Mouse (Mus musculus): Measurements from ENCODE around the gene Kng2. TPM values are rescaled to one million over a fixed set of nuclear protein-coding genes. Genes with fewer than 3 reads are reported as not detected.

The Kng2 gene
- polyA plus RNA-seq (2012; fragmentation: generic; extraction: Trizol) = under 1 TPM in 1 of 2 experiments, not detected in 1; 0.37 TPM

DNA sequence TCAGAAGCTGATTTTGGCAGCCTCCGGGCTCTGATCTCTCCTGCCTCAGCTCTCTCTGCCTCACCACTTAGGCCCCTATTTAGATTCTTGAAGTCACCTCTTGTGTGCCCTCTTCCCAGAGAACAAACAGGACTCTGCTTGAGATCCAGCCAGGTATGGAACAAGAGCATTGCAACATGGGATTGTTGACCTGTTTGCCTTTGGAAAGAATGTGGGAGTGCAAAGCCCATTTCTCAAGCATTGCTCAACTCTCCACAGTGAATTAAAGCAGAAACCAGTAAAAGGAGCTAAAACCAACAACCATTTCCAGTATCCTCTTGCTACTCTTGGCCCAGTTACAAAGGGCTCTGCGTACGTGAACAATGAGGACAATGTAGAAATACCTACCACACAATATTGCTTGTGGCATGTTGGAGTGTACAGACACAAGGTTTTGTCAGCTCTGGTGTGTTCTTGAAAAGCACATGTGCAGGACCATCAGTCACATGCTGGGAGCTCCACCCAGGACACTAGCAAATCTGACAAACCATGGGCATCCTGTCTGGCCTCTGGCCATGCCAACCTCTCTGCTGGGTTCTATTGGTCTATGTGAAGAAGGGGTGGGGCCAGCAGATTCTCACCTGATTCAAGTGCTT is at the start of gene Kng2:
Gene Kng2 (minus strand): TSS at position 517 of the 635 bp plus-strand sequence.

DNA sequence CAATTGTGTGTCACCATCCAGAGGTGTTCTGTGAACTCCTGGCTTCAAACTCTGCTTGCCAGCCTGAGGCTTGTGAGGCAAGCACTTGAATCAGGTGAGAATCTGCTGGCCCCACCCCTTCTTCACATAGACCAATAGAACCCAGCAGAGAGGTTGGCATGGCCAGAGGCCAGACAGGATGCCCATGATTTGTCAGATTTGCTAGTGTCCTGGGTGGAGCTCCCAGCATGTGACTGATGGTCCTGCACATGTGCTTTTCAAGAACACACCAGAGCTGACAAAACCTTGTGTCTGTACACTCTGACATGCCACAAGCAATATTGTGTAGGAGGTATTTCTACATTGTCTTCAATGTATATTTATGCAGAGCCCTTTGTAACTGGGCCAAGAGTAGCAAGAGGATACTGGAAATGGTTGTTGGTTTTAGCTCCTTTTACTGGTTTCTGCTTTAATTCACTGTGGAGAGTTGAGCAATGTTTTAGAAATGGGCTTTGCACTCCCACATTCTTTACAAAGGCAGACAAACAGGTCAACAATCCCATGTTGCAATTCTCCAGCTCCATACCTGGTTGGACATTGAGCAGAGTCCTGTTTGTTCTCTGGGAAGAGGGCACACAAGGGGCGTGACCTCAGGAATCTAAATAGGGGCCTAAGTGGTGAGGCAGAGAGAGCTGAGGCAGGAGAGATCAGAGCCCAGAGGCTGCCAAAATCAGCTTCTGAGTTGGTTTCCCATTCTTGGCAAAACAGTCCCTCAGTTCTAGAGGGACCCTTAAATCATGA is 28.6 kb upstream of the Kng2 start, which contains the start of gene Kng1:
Gene Kng1 (plus strand): TSS at position 198 of the 780 bp plus-strand sequence.

DNA sequence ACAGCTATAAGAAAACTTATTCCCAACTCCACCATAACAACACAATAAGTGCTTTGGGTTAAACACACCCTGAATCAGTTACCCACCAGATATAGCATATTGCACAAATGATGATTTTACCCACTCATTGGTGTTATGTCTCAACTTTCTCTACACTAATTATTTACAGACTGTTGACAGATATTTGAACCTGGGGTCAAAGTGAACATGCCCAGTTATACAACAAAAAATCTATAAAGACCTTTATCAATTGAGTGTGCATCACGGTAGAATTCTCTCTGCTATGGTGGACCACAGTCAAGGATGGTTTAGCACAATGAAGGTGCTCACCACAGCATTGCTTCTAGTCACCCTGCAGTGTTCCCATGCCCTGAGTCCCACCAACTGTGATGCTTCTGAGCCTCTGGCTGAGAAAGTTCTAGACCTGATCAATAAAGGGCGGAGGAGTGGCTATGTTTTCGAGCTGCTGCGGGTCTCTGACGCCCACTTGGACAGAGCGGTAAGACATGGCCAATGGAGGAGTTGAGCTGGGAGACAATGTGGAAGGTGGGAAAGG is 78.4 kb downstream of the Kng2 start, which contains the start of gene Hrg:
Gene Hrg (plus strand): TSS at position 233 of the 556 bp plus-strand sequence.

Other genes starting within 250 kb of the Kng2 start
- gene Crygs, start 217.9 kb downstream of the Kng2 start, polyA plus RNA-seq (2012; fragmentation: generic; extraction: Trizol) = 1 to 10 TPM in 1 of 2 experiments, under 1 TPM in 1; 0.07 to 1.1 TPM
- 10 to 100 TPM in 1 of 2 experiments, 1 to 10 TPM in 1; 2.3 to 12.7 TPM for gene Tbccd1, start 171.8 kb downstream of the Kng2 start, polyA plus RNA-seq (2012; fragmentation: generic; extraction: Trizol)
- gene Dnajb11, start 171.6 kb downstream of the Kng2 start, polyA plus RNA-seq (2012; fragmentation: generic; extraction: Trizol) = 10 to 100 TPM; 24.1 to 55.5 TPM
- gene Ahsg, start 138.2 kb downstream of the Kng2 start, polyA plus RNA-seq (2012; fragmentation: generic; extraction: Trizol) = not detected
- 1 to 10 TPM; 5.5 to 8.3 TPM for gene Fetub, start 111.1 kb downstream of the Kng2 start, polyA plus RNA-seq (2012; fragmentation: generic; extraction: Trizol)
- gene Hrg, start 78.4 kb downstream of the Kng2 start, polyA plus RNA-seq (2012; fragmentation: generic; extraction: Trizol) = not detected
- under 1 TPM in 1 of 2 experiments, not detected in 1; 0.02 TPM for gene Kng1, start 28.4 kb upstream of the Kng2 start, polyA plus RNA-seq (2012; fragmentation: generic; extraction: Trizol)
- gene Eif4a2, start 78.0 kb upstream of the Kng2 start, polyA plus RNA-seq (2012; fragmentation: generic; extraction: Trizol) = 100 to 1,000 TPM in 1 of 2 experiments, 1 to 10 TPM in 1; 4.4 to 124 TPM
- 10 to 100 TPM; 11.0 to 21.8 TPM for gene Rfc4, start 98.3 kb upstream of the Kng2 start, polyA plus RNA-seq (2012; fragmentation: generic; extraction: Trizol)
- under 1 TPM; 0.02 to 0.14 TPM for gene Adipoq, start 117.1 kb upstream of the Kng2 start, polyA plus RNA-seq (2012; fragmentation: generic; extraction: Trizol)
- gene St6gal1, start 195.3 kb upstream of the Kng2 start, polyA plus RNA-seq (2012; fragmentation: generic; extraction: Trizol) = 1 to 10 TPM; 2.5 to 5.9 TPM